Mouse (Mus musculus) CD4-positive helper T cell, adult 2 months (primary cell): ENCODE measurements around the gene Lhpp.
A peak's percentile ranks its signal among the peaks of the same experiment; 100 is the strongest.

Experiments
- DNase-seq: peaks from one replicate; pipeline ENCODE4 v3.0.0-alpha.2; 2012; ENCODE audit warnings: low read depth, missing footprints, low spot score

Gene Lhpp

GRCm38 (mm10) chr7:132681296-132681695 lies 70.9 kb downstream of the Lhpp start:
- no peak for DNase-seq

GRCm38 (mm10) chr7:132681831-132682230 lies 71.4 kb downstream of the Lhpp start:
- no peak for DNase-seq

GRCm38 (mm10) chr7:132682336-132682735 lies 71.9 kb downstream of the Lhpp start:
- DNase-seq: no peak

DNA sequence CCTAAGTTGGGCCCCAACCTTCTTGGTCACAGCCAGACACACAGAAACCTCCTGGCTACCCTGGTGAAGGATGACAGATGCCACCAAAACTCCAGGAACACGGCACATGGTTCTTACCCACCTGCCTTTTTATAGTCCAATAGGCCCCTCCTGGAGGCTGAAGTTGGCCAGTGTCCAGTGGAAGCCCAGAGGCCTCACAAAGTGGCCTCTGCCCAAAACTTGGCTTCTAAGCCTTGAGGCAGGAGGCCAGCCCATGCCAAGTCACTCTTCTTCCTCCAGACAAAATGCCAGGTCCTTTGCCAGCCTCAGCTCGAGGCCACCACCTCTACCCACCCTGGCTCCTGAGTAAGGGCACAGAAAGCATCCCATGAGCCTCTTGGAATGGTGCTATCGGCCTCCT lies 72.5 kb downstream of the Lhpp start:
- no peak for DNase-seq

DNA sequence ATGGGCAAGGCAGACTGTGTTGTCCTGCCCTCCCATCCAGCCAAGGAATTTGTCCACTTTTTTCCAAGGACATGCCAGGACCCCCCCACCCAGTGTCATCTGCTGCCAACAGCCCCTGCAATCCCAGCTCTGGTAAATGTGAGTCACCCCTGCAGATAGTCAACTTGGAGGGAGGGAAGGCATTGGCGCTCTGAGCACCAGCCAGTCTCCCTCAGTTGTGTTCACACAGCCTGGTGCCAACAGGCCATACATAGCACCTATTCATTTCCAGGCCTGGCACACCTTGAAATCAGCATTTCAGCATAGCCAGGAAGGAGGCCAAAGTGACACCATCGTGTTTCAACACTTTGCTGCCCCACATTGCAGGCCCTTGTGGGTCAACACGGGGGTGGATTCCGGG lies 73.5 kb downstream of the Lhpp start:
- no peak for DNase-seq

- peak; percentile 65 for DNase-seq
Measured at GRCm38 (mm10) chr7:132686515-132686914, 76.1 kb downstream of the Lhpp start.

DNA sequence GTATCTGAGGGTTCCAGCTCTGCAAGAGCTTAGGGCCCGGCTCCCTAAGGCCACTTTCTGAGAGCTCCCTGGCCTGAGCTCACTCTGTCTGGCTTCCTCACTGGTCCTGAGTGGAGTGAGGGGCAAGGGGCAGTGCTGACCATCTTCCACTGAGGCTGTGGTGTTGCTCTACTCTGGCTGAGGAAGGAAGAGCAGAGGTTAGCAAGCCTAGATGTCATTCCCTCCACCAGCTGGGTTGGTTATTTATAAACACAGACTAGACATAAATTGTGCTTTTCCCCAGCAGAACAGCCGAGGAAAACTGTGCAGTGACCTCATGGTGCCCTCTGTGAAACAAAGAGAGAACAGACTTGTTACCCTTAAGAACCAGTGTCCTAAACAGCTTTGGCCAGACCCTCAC lies 77.5 kb downstream of the Lhpp start:
- DNase-seq: no peak

DNA sequence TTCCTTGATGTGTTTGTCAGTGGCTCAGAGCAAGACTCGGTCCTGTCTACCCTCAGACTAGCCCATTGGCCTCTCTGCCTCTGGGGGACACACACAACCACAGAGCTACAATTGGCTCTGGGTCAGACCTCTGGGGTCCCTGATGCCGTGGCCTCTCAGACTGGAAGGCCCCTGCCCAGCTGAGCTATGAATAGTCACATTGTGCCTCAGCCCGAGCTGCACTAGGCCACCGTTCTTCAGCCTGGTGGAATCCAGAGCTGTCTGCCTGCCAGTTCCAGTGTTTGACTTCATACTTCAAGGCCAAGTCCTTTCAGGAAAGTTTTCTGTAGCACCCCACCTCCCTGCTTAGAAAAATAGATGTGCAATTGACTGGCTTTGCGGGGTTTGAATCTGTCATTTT lies 78.3 kb downstream of the Lhpp start:
- DNase-seq: no peak

- DNase-seq: no peak
Measured at GRCm38 (mm10) chr7:132689722-132690121, 79.3 kb downstream of the Lhpp start.

- no peak for DNase-seq
Measured at GRCm38 (mm10) chr7:132690716-132691472, 80.5 kb downstream of the Lhpp start.

- no peak for DNase-seq
Measured at GRCm38 (mm10) chr7:132692719-132693118, 82.3 kb downstream of the Lhpp start.

- no peak for DNase-seq
Measured at GRCm38 (mm10) chr7:132693561-132693960, 83.1 kb downstream of the Lhpp start.

- DNase-seq: no peak
Measured at GRCm38 (mm10) chr7:132697258-132697796, 86.9 kb downstream of the Lhpp start.

DNA sequence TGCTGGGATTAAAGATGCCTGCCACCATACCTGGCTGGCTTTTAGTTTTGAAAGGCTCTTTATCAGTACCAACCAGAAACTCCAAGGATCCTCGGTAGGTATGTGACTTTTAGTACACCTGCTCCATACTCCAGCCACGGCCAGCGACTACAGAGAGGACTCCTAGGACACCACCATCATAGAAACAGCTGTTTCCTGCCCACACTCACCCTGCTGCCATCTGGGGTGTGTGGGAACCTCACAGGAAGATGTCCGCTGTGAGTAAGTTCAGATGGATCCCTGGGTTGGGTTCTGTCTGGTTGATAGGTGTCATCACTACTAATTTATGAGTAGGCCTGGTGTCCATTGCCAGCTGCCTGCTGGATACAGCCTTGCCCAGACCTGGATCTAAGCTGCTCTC lies 88.3 kb downstream of the Lhpp start:
- DNase-seq: no peak

GRCm38 (mm10) chr7:132699165-132699564 lies 88.7 kb downstream of the Lhpp start:
- DNase-seq: no peak

DNA sequence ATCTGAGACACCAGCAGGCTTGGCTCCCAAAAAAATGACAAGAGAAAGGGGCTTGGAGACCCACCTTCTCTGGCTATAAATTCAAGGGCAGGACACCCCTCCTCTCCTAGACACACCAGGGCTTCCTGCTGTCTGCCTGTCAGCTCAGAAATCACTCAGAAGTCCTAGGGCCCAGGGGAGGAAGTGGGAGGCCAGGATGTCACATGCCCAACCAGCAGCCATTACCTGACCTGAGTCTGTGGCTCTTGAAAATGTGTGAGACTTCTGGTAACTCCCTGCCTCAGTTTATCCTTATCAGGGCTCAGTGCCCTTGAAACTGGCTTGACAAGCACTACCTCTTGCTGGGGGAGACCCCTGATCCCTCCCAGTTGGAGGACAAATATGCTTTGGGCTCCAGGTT lies 89.2 kb downstream of the Lhpp start:
- peak; percentile 32 for DNase-seq

DNA sequence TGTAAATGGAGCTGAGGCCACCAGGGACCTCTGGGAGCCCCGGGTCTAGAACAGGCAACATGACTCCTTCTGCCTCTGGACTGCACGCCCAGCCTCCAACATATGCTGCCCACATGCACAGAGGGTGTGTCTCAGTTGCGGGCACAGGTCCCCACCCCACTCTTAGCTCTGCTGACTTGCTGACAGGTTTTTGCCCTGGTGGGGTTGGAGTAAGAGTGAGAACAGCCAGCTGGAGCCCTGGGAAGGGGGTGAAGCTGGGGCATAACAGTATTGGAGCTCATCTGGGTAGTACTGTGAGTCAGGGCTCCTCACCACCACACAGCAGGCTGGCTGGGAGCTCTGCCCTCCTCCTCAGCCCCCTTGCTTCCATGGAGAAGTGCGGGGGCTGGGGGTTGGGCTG lies 89.7 kb downstream of the Lhpp start:
- no peak for DNase-seq

GRCm38 (mm10) chr7:132701412-132701811 lies 91.0 kb downstream of the Lhpp start:
- no peak for DNase-seq

DNA sequence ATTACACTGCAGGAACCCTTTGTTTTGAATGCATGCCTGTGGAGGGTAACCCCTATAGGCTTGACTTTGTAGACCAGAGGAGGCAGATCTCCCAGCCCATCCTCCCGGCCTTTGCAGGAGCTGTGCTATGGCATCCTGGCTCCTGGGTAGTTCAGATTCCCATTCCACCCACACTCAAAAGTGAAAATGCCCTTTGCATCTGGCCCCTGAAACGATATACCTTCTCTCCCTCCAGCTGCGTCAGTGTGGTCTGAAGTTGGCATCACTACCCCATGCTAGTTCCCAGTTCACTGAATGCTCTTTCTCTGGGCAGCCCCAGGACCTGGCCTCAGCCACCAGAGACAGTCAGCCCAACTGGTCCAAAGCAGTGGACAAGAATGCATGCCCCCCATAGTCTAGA lies 91.6 kb downstream of the Lhpp start:
- no peak for DNase-seq

DNA sequence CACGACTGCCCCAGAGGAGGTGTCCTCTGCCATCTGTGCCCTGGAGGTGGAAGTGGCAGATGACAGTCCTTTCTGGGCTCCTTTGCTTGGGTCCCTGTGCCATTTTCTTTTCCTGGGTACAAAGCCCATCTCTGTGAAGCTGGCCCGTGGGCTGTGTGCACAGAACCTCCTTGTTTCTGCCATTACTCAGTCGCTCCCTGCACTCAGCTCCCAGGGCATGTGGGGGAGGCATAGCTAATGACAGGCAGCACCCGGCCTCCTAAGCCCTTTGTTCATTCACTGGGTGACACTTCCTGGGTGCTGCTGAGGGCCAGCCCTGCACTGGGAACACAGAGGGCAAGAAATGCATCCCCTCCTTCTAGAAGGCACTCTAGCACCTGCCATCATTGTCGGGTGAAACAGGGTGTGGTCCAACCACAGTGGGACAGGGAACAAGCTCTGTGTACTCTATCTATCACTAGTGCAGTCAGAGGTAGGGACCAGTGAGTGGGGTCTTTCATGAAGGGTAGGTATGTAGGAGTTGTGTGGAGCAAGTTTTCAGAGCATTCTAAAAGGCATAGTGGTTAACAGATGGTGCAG lies 92.1 kb downstream of the Lhpp start:
- no peak for DNase-seq

- DNase-seq: no peak
Measured at GRCm38 (mm10) chr7:132703515-132704309, 93.3 kb downstream of the Lhpp start.

GRCm38 (mm10) chr7:132704310-132704875 lies 94.0 kb downstream of the Lhpp start:
- DNase-seq: no peak
